Mouse (Mus musculus): ENCODE results near the gene Pbrm1. TPM values are rescaled to one million over a fixed set of nuclear protein-coding genes. Genes with fewer than 3 reads are reported as not detected.

The Pbrm1 gene
- polyA plus RNA-seq, 1 experiment from 2014 or later: 119 TPM

DNA sequence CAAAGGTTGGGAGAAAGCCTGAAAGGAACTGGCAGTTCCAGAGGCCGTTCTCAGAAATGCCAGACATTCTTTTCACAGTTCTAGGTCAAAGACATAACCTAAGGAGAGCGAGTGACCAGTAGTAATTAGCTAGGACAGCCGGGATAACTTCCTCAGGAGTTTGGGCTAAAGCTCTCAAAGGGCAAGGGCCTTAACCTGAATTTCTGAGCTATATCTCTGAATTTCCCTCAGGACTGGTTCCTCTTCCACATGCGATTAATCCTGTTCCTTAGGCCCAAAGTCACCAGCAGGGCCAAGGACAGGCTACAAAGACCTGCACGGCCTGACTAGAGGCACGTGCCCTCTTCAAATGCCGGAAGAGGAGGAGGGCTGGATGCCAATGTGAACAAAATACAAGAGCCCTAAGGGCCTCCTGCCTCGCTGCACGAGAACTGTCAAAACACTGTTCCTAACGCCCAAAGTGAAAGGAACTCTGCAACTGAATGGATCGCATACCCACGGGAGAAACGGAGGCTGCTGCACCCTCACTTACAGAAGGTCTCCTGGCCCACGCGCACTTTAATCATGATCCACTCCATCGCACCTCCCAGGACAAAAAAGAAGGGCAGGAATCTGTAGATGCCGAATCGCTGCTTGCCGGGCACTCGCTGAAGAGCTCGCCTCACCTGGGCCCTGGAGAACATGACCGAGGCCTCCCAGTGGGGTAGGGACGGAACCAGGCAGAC is 109.3 kb downstream of the Pbrm1 start:
- ATAC-seq (ENCODE audit: insufficient number of reproducible peaks, insufficient read depth, low FRiP score, low read depth): no peak

GRCm38 (mm10) chr14:31128826-31129219 is 109.9 kb downstream of the Pbrm1 start, which contains the start of gene Smim4:
Smim4 (minus strand) TSS chr14:31128956.
- ATAC-seq (ENCODE audit: insufficient number of reproducible peaks, insufficient read depth, low FRiP score, low read depth): peak; percentile 95
- under 1% methylated on average over 33 of the region's 33 CpGs for WGBS

More for the DNA sequence above, 109.3 kb downstream of the Pbrm1 start:
- no peaks in the 10 kb centered on the region for H3K9me3 ChIP-seq (ENCODE audit: control insufficient read depth, low read depth, low read length)
- H3K4me3 ChIP-seq (ENCODE audit: low read depth, low read length): peak overlapping the region; percentile 66
- peak overlapping the region; percentile 52 for H3K9ac ChIP-seq (replicated peaks; ENCODE audit: low read depth, low read length)
- WGBS: under 1% methylated on average over 23 of the region's 23 CpGs
- no peaks in the 10 kb centered on the region for H3K36me3 ChIP-seq (ENCODE audit: control insufficient read depth, insufficient read depth, low read length)
- peaks cover 30% of the 10 kb centered on the region for H3K4me1 ChIP-seq (ENCODE audit: control insufficient read depth, insufficient read depth, low read length)
- peak overlapping the region; percentile 85 for H3K4me2 ChIP-seq (replicated peaks; ENCODE audit: low read depth, low read length)
- no peaks in the 10 kb centered on the region for H3K27me3 ChIP-seq (ENCODE audit: control insufficient read depth, insufficient read depth, low read length)
- H3K27ac ChIP-seq (ENCODE audit: low read length): peak overlapping the region; percentile 74; the same call in 1 of the 2 replicates

GRCm38 (mm10) chr14:31129326-31130235 is 110.6 kb downstream of the Pbrm1 start:
- no peak for ATAC-seq (ENCODE audit: insufficient number of reproducible peaks, insufficient read depth, low FRiP score, low read depth)

More at GRCm38 (mm10) chr14:31128826-31129219, 109.9 kb downstream of the Pbrm1 start, which contains the start of gene Smim4:
- Histone ChIP-seq H3K36me3 (ENCODE audit: control insufficient read depth, insufficient read depth, low read length) (no peaks in the 10 kb centered on the region), H3K4me3 (ENCODE audit: low read depth, low read length) (peak within 1 kb of the TSS; percentile 66), H3K4me1 (ENCODE audit: control insufficient read depth, insufficient read depth, low read length) (peaks cover 35% of the 10 kb centered on the region), H3K27me3 (ENCODE audit: control insufficient read depth, insufficient read depth, low read length) (no peaks in the 10 kb centered on the region), H3K4me2 (replicated peaks; ENCODE audit: low read depth, low read length) (peak within 1 kb of the TSS; percentile 85), H3K9me3 (ENCODE audit: control insufficient read depth, low read depth, low read length) (no peaks in the 10 kb centered on the region), H3K9ac (replicated peaks; ENCODE audit: low read depth, low read length) (peak within 1 kb of the TSS; percentile 52), H3K27ac (ENCODE audit: low read length) (peak within 1 kb of the TSS; percentile 87; the same call in 1 of the 2 replicates)

DNA sequence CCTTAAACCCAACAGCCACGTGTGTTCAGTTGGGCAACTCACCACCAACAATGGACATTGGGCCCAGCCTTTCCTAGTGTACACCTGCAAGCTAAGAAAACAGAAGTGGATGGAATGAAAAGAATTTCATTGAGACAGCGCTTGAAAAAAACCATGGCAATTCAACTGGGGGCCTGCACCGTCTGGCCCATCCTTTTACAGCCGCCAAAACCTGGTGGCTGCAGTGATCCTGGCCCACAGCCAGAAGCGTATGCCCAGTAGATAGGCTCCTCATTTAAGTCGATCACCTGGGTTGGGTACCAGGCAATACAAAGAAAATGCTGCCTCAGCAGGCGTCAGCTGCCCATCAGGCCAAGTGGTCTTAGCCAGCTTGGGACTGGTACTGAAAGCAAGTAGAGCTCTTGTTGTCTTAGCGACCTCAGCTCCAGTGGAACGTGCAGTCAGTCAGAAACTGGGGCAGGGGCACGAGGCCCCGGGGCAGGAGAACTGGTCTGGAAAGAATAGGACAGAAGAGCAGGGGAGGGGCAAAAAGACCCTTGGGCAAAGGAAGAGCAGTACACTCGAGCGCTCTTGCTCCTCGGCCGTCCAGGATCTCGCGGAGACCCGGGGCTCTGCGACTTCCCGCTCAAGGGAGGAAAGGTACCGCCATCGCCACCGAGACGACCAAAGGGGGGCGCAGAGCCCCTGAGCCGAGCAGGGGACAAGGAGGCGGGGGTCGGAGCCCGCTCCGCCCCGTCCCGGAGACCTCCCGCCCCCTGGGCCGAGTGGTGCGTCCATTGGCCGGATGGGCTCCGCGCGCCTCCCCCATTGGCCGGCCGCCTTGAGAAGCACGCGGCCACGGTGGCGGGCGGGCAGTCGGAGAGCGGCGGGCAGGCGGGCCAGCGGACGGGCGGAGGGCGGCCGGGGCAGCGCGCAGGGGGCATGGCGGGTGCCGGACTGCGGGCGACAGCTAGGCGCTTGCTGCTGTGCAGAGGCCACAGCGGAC is 111.6 kb downstream of the Pbrm1 start, which contains the start of gene Nt5dc2:
Nt5dc2 (plus strand) TSS at position 818 of the 985 bp plus-strand sequence.
- Histone ChIP-seq H3K36me3 (ENCODE audit: control insufficient read depth, insufficient read depth, low read length) (peaks cover 9% of the 10 kb centered on the region), H3K4me3 (ENCODE audit: low read depth, low read length) (peak within 1 kb of the TSS; percentile 94), H3K9me3 (ENCODE audit: control insufficient read depth, low read depth, low read length) (no peaks in the 10 kb centered on the region), H3K27ac (ENCODE audit: low read length) (peak within 1 kb of the TSS; percentile 87), H3K27me3 (ENCODE audit: control insufficient read depth, insufficient read depth, low read length) (no peaks in the 10 kb centered on the region), H3K9ac (replicated peaks; ENCODE audit: low read depth, low read length) (peak within 1 kb of the TSS; percentile 83), H3K4me1 (ENCODE audit: control insufficient read depth, insufficient read depth, low read length) (peaks cover 34% of the 10 kb centered on the region), H3K4me2 (replicated peaks; ENCODE audit: low read depth, low read length) (peak within 1 kb of the TSS; percentile 87)
- peak; percentile 73 for ATAC-seq (ENCODE audit: insufficient number of reproducible peaks, insufficient read depth, low FRiP score, low read depth)
- WGBS: 4% methylated on average over 58 of the region's 63 CpGs

More at GRCm38 (mm10) chr14:31129326-31130235, 110.6 kb downstream of the Pbrm1 start:
- H3K4me3 ChIP-seq (ENCODE audit: low read depth, low read length): peak overlapping the region; percentile 66
- peaks cover under 1% of the 10 kb centered on the region; the same call in 1 of the 2 replicates for H3K36me3 ChIP-seq (ENCODE audit: control insufficient read depth, insufficient read depth, low read length)
- WGBS: 65% methylated on average over 15 of the region's 15 CpGs
- H3K4me2 ChIP-seq (replicated peaks; ENCODE audit: low read depth, low read length): peak overlapping the region; percentile 85
- H3K9ac ChIP-seq (replicated peaks; ENCODE audit: low read depth, low read length): no peak overlapping the region
- H3K27ac ChIP-seq (ENCODE audit: low read length): peak overlapping the region; percentile 87
- H3K27me3 ChIP-seq (ENCODE audit: control insufficient read depth, insufficient read depth, low read length): no peaks in the 10 kb centered on the region
- H3K4me1 ChIP-seq (ENCODE audit: control insufficient read depth, insufficient read depth, low read length): peaks cover 36% of the 10 kb centered on the region
- no peaks in the 10 kb centered on the region for H3K9me3 ChIP-seq (ENCODE audit: control insufficient read depth, low read depth, low read length)

- peak overlapping the region; percentile 87 for H3K4me2 ChIP-seq (replicated peaks; ENCODE audit: low read depth, low read length)
- peaks cover 34% of the 10 kb centered on the region for H3K4me1 ChIP-seq (ENCODE audit: control insufficient read depth, insufficient read depth, low read length)
- WGBS: under 1% methylated on average over 43 of the region's 43 CpGs
- H3K9me3 ChIP-seq (ENCODE audit: control insufficient read depth, low read depth, low read length): no peaks in the 10 kb centered on the region
- peak overlapping the region; percentile 83 for H3K9ac ChIP-seq (replicated peaks; ENCODE audit: low read depth, low read length)
- peak overlapping the region; percentile 87; the same call in 1 of the 2 replicates for H3K27ac ChIP-seq (ENCODE audit: low read length)
- H3K4me3 ChIP-seq (ENCODE audit: low read depth, low read length): peak overlapping the region; percentile 94
- peaks cover 16% of the 10 kb centered on the region for H3K36me3 ChIP-seq (ENCODE audit: control insufficient read depth, insufficient read depth, low read length)
- no peaks in the 10 kb centered on the region for H3K27me3 ChIP-seq (ENCODE audit: control insufficient read depth, insufficient read depth, low read length)
- ATAC-seq (ENCODE audit: insufficient number of reproducible peaks, insufficient read depth, low FRiP score, low read depth): peak; percentile 1; the same call in 1 of the 2 replicates
Measured at GRCm38 (mm10) chr14:31131272-31131821, 112.4 kb downstream of the Pbrm1 start.

DNA sequence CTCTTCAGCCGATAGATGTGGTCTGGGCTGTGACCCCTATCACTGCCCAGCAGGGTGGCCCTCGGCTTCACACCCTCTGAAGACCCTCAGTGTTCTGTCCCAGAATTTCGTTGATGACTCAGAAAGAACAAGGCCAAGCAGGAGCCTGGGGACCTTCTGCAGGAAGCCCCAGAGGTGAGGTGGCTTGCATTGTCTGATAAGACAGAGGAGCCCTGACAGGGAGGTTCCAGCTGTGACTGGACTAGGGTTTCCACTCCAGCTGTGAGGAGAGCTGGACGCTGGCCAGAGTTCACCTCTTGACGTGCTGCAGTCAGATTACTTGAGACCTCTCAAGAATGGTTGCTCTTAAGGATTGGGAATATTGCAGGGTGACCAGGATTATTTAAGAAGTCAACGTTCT is 113.1 kb downstream of the Pbrm1 start:
- WGBS: 3% methylated on average over 6 of the region's 6 CpGs
- ATAC-seq (ENCODE audit: insufficient number of reproducible peaks, insufficient read depth, low FRiP score, low read depth): no peak
- peaks cover 33% of the 10 kb centered on the region for H3K4me1 ChIP-seq (ENCODE audit: control insufficient read depth, insufficient read depth, low read length)

DNA sequence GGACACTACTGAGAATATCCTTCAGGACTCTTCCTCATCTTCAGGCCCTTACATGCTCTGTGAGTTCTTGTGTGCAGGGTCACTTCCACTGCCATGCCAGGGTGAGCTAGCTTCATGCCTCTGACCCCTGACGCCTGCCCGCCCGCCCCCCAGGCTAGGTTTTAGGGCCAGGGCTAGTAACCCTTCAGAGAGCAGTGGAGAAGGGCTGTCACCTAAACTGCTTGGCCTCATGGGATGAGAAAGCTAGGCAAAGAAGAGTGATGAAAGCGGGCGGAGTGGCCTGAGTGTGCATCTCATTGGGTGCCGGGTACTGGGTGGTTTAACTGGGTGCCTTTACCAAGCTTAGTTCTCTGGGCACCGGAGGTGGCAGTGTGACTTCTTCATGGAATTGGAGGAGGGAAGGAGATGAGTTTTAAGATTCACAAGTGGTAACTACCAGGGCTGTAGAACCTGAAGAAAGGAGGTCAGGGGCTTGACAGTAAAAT is 113.6 kb downstream of the Pbrm1 start:
- Histone ChIP-seq H3K9ac (replicated peaks; ENCODE audit: low read depth, low read length) (peak overlapping the region; percentile 83; the same call in 1 of the 2 replicates), H3K36me3 (ENCODE audit: control insufficient read depth, insufficient read depth, low read length) (peaks cover 27% of the 10 kb centered on the region), H3K4me3 (ENCODE audit: low read depth, low read length) (peak overlapping the region; percentile 94), H3K27ac (ENCODE audit: low read length) (peak overlapping the region; percentile 13; the same call in 1 of the 2 replicates), H3K4me1 (ENCODE audit: control insufficient read depth, insufficient read depth, low read length) (peaks cover 29% of the 10 kb centered on the region), H3K27me3 (ENCODE audit: control insufficient read depth, insufficient read depth, low read length) (no peaks in the 10 kb centered on the region), H3K9me3 (ENCODE audit: control insufficient read depth, low read depth, low read length) (no peaks in the 10 kb centered on the region), H3K4me2 (replicated peaks; ENCODE audit: low read depth, low read length) (peak overlapping the region; percentile 87)
- WGBS: 80% methylated on average over 7 of the region's 7 CpGs
- ATAC-seq (ENCODE audit: insufficient number of reproducible peaks, insufficient read depth, low FRiP score, low read depth): no peak

More for the DNA sequence above, 113.1 kb downstream of the Pbrm1 start:
- no peaks in the 10 kb centered on the region for H3K9me3 ChIP-seq (ENCODE audit: control insufficient read depth, low read depth, low read length)
- peaks cover 23% of the 10 kb centered on the region for H3K36me3 ChIP-seq (ENCODE audit: control insufficient read depth, insufficient read depth, low read length)
- peak overlapping the region; percentile 94 for H3K4me3 ChIP-seq (ENCODE audit: low read depth, low read length)
- H3K4me2 ChIP-seq (replicated peaks; ENCODE audit: low read depth, low read length): peak overlapping the region; percentile 87
- peak overlapping the region; percentile 83 for H3K9ac ChIP-seq (replicated peaks; ENCODE audit: low read depth, low read length)
- H3K27me3 ChIP-seq (ENCODE audit: control insufficient read depth, insufficient read depth, low read length): no peaks in the 10 kb centered on the region
- no peak overlapping the region for H3K27ac ChIP-seq (ENCODE audit: low read length)

All from stomach, embryonic 14.5 days (tissue).